Mouse (Mus musculus): Measurements from ENCODE around the gene Chl1.

GRCm38 (mm10) chr6:103525326-103526024 is 15.1 kb downstream of the Chl1 start:
- TF ChIP-seq CTCF (IDR thresholded peaks at IDR 0.05; ENCODE audit: insufficient read depth, low read length) (no peak), POLR2A (IDR thresholded peaks at IDR 0.05; ENCODE audit: borderline replicate concordance, extremely low read depth, low read depth, low read length) (no peak)
